7 mouse cellular contexts compared by ENCODE assay signal in the genomic region with DNA sequence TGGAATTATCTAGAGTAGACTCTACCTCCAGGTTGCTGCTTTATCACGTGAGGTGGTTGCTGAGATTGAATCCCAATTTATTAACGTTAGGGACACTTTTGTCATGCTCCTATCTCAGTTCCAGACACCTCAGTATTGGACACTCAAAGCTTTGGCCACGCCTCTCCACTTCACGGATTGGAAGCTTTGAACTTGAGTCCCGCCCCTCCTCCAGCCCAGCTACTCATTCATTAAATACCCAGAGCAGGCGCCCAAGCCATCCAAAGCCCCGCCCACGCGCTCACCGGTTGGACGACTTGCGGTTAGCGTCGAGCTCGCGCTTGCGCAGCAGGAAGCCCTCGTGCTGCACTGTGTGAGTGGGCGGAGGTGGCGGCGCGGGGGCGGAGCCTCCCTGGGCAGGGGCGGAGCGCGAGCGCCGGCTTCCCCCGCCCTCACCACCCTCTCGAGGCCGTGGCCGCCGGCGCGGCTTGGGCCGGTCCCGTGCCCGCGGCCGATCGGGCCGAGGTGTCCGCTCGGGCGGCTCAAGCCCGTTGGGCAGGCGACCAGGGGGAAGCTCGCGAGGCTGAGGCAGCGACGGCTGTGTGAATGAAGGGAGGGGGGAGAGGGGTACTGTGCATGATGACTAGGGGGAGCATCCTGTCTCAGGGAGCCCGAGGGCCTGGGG. TPM values are rescaled to one million over a fixed set of nuclear protein-coding genes. Genes with fewer than 3 reads are reported as not detected.
DNase-seq lines count a peak whose midpoint lies in the region; ATAC-seq lines count a peak whose summit lies in the region.

No protein-coding gene starts in this region.

- no peaks in the 10 kb centered on the region for H3K9me3 ChIP-seq in embryonic facial prominence, embryonic 11.5 days (replicated peaks; ENCODE audit: control insufficient read depth, low read length)
- no peaks in the 10 kb centered on the region for H3K9me3 ChIP-seq in limb, embryonic 10.5 days (replicated peaks)
- H3K9me3 ChIP-seq in midbrain, embryonic 14.5 days (ENCODE audit: control insufficient read depth, low read length) = no peaks in the 10 kb centered on the region

- H3K27ac ChIP-seq in embryonic facial prominence, embryonic 11.5 days (replicated peaks; ENCODE audit: low read depth, low read length) = no peak overlapping the region
- peak overlapping the region; percentile 83 for H3K27ac ChIP-seq in limb, embryonic 10.5 days
- H3K27ac ChIP-seq in midbrain, embryonic 14.5 days (replicated peaks; ENCODE audit: low read depth, low read length) = no peak overlapping the region

- peaks cover 41% of the 10 kb centered on the region for H3K27me3 ChIP-seq in embryonic facial prominence, embryonic 11.5 days (ENCODE audit: control insufficient read depth, insufficient read depth, low read length)
- peaks cover 74% of the 10 kb centered on the region for H3K27me3 ChIP-seq in limb, embryonic 10.5 days (ENCODE audit: low read depth, poor library complexity, severe bottlenecking)
- peaks cover 63% of the 10 kb centered on the region for H3K27me3 ChIP-seq in midbrain, embryonic 14.5 days (ENCODE audit: control insufficient read depth, insufficient read depth, low read length)

- no peaks in the 10 kb centered on the region for H3K36me3 ChIP-seq in embryonic facial prominence, embryonic 11.5 days (replicated peaks; ENCODE audit: control insufficient read depth, insufficient read depth, low read depth, low read length)
- H3K36me3 ChIP-seq in limb, embryonic 10.5 days = no peaks in the 10 kb centered on the region
- H3K36me3 ChIP-seq in midbrain, embryonic 14.5 days (ENCODE audit: control insufficient read depth, insufficient read depth, low read length) = peaks cover 4% of the 10 kb centered on the region; the same call in 1 of the 2 replicates

- ATAC-seq in embryonic facial prominence, embryonic 11.5 days (replicated peaks; ENCODE audit: insufficient number of reproducible peaks, low FRiP score, low TSS enrichment, low read depth) = peak; percentile 93
- peak; percentile 82 for ATAC-seq in granulocyte monocyte progenitor cell, adult 5-6 weeks (replicated peaks; ENCODE audit: poor library complexity, severe bottlenecking)
- peak; percentile 97 for ATAC-seq in midbrain, embryonic 14.5 days (ENCODE audit: low FRiP score, low TSS enrichment)

- H3K4me1 ChIP-seq in embryonic facial prominence, embryonic 11.5 days (ENCODE audit: control insufficient read depth, insufficient read depth, low read length) = no peaks in the 10 kb centered on the region; the same call in 1 of the 2 replicates
- peaks cover 30% of the 10 kb centered on the region for H3K4me1 ChIP-seq in limb, embryonic 10.5 days
- no peaks in the 10 kb centered on the region for H3K4me1 ChIP-seq in midbrain, embryonic 14.5 days (ENCODE audit: control insufficient read depth, insufficient read depth, low read length)

- peak overlapping the region; percentile 47 for H3K4me3 ChIP-seq in embryonic facial prominence, embryonic 11.5 days (ENCODE audit: low read depth, low read length)
- peak overlapping the region; percentile 63 for H3K4me3 ChIP-seq in limb, embryonic 10.5 days
- H3K4me3 ChIP-seq in midbrain, embryonic 14.5 days (replicated peaks; ENCODE audit: low read depth, low read length) = peak overlapping the region; percentile 53

- peak overlapping the region; percentile 90 for H3K4me2 ChIP-seq in embryonic facial prominence, embryonic 11.5 days (ENCODE audit: low read depth, low read length)
- peak overlapping the region; percentile 68 for H3K4me2 ChIP-seq in midbrain, embryonic 14.5 days (ENCODE audit: low read length)

- DNase-seq in adrenal gland, postnatal 14 days = peak; percentile 100
- DNase-seq in embryonic facial prominence, embryonic 11.5 days (ENCODE audit: low spot score) = peak; percentile 100
- peak; percentile 99 for DNase-seq in kidney, adult 11 months
- DNase-seq in limb, embryonic 10.5 days (ENCODE audit: low spot score) = peak; percentile 99
- peak; percentile 100 for DNase-seq in midbrain, embryonic 14.5 days
- DNase-seq in spleen, adult 18-20 months = peak; percentile 99

- H3K9ac ChIP-seq in embryonic facial prominence, embryonic 11.5 days (replicated peaks; ENCODE audit: low read length) = peak overlapping the region; percentile 62
- H3K9ac ChIP-seq in midbrain, embryonic 14.5 days (replicated peaks; ENCODE audit: low read length) = peak overlapping the region; percentile 48

- WGBS in embryonic facial prominence, embryonic 11.5 days = 0% methylated on average over 52 of the region's 52 CpGs
- WGBS in limb, embryonic 10.5 days = under 1% methylated on average over 52 of the region's 52 CpGs
- under 1% methylated on average over 52 of the region's 52 CpGs for WGBS in midbrain, embryonic 14.5 days

RNA-seq across cellular contexts. Expression of a gene that starts 4.2 kb away (rescaled TPM):
- 1.8 TPM in 2 replicates for total RNA-seq in adrenal gland, postnatal 14 days (2021)
- polyA plus RNA-seq in embryonic facial prominence, embryonic 11.5 days (2014; fragmentation: Nextera tagmentation; extraction: Ambion mirVana) = 0.45 TPM in 1 of 2 replicates, not detected in the other
- not detected in 2 replicates for total RNA-seq in granulocyte monocyte progenitor cell, adult 5-6 weeks (2014; fragmentation: Nextera tagmentation)
- total RNA-seq in granulocyte monocyte progenitor cell, adult 5-6 weeks (2017) = 1.5 TPM in 1 of 2 replicates, not detected in the other
- polyA plus RNA-seq in limb, embryonic 10.5 days (2016; fragmentation: Nextera tagmentation; extraction: Ambion mirVana) = not detected in 2 replicates
- not detected in 2 replicates for polyA plus RNA-seq in midbrain, embryonic 14.5 days (2014; fragmentation: Nextera tagmentation; extraction: Ambion mirVana)

RNA-seq across cellular contexts. Expression of a gene that starts 5.6 kb away (rescaled TPM):
- total RNA-seq in adrenal gland, postnatal 14 days (2021) = 16.1 and 26.1 TPM in 2 replicates
- polyA plus RNA-seq in embryonic facial prominence, embryonic 11.5 days (2014; fragmentation: Nextera tagmentation; extraction: Ambion mirVana) = 50.2 and 57.5 TPM in 2 replicates
- 23.6 and 31.1 TPM in 2 replicates for total RNA-seq in granulocyte monocyte progenitor cell, adult 5-6 weeks (2014; fragmentation: Nextera tagmentation)
- 13.9 and 18.8 TPM in 2 replicates for total RNA-seq in granulocyte monocyte progenitor cell, adult 5-6 weeks (2017)
- polyA plus RNA-seq in limb, embryonic 10.5 days (2016; fragmentation: Nextera tagmentation; extraction: Ambion mirVana) = 46.1 and 61.2 TPM in 2 replicates
- polyA plus RNA-seq in midbrain, embryonic 14.5 days (2014; fragmentation: Nextera tagmentation; extraction: Ambion mirVana) = 50.4 and 52.5 TPM in 2 replicates

RNA-seq across cellular contexts. Expression of a gene that starts 23.9 kb away (rescaled TPM):
- total RNA-seq in adrenal gland, postnatal 14 days (2021) = 122 and 126 TPM in 2 replicates
- 6.3 and 6.6 TPM in 2 replicates for polyA plus RNA-seq in embryonic facial prominence, embryonic 11.5 days (2014; fragmentation: Nextera tagmentation; extraction: Ambion mirVana)
- not detected in 2 replicates for total RNA-seq in granulocyte monocyte progenitor cell, adult 5-6 weeks (2014; fragmentation: Nextera tagmentation)
- not detected in 2 replicates for total RNA-seq in granulocyte monocyte progenitor cell, adult 5-6 weeks (2017)
- polyA plus RNA-seq in limb, embryonic 10.5 days (2016; fragmentation: Nextera tagmentation; extraction: Ambion mirVana) = 6.7 and 10.6 TPM in 2 replicates
- polyA plus RNA-seq in midbrain, embryonic 14.5 days (2014; fragmentation: Nextera tagmentation; extraction: Ambion mirVana) = 6.4 and 7.4 TPM in 2 replicates
